Mouse (Mus musculus): ENCODE measurements around the gene Ajm1.

The Ajm1 gene

DNA sequence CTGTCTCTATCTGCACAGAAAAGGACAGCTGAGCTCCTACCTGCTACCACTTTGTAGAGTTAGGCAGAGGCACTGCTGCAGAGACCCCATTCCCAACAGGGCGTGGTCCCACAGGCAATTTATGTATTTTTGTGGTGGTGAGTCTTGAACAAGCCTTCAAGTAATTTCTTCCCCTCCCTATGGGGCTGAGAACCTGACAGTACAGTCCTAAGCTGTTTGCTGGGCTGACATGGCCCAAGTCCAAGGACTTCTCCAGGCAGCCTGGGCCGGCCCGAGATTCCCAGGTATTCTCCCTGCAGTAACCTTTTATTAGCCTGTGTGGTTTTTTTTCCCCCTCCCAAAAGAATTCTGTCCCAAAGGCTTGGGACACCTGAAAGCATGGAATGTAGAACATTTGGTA lies 2.6 kb upstream of the Ajm1 start:
- DNase-seq (ENCODE audit: low read depth, low spot score), result no peak

DNA sequence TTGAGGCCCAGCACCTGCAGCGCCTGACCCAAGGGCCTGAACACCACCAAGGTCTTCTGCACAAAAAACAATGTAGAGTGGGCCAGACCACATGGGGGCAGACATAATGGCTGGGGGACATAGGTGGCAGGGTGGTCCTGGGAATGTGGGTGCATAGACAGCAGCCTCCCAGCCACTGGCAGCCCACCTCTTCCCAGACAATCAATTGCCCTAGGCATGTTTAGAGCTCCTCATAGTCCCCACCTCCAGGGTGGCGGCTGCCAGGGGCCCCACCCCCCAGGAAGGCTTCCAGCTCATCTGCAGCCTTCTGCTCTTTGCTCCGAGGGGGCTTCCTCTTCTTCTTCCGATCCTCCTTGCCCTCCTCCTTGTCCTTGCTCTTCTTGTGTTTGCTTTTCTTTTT lies 2.0 kb upstream of the Ajm1 start:
- DNase-seq (ENCODE audit: low read depth, low spot score), result no peak

DNA sequence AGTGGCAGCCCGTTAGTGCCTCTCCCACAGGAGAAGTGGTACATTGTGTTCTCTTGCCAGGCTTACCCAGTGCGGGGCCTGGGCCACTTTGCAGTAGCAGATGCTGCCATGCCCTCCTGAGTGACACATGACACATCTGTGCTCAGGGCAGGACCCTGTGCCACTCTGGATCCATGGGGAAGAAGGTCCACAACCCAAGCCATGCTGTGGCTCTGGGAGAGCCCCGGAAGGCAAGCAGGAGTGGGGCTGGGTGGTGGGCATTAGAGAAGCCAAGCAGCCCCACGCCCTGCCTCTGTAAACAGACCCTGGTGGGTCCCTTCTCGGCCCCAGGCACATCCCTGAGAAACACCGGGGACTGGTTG lies 1.5 kb upstream of the Ajm1 start:
- DNase-seq (ENCODE audit: low read depth, low spot score), result no peak

DNA sequence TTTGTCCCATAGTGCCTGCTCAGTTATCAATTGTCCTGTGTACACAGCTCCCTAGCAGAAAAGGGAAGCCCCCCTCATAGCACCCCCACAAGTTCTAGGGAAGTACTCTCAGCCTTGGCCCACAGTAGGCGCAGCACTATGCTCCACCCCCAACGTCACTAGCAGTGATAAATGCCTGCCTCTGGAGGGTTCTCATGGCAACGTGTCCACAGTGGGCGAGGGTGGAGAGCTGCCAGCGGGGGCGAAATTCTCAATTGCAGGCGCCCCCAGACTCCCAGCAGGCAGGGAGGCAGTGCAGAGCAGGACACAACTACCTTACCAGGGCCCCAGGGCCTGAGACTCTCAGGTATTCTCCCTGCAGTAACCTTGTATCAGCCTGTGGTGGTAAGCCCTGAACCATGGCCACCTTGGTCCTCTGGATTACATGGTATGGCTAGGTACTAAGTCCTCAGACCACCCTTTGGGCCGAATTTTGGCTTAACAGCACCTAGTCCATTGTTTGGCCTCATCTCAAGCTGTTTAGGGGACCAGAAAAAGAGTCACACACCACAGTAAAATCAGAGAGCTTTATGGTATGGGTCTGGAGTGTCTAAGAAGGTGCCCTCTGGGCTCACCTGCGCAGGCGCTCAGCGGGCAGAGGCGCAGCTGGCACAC lies 1.0 kb upstream of the Ajm1 start:
- DNase-seq (ENCODE audit: low read depth, low spot score), result no peak

DNA sequence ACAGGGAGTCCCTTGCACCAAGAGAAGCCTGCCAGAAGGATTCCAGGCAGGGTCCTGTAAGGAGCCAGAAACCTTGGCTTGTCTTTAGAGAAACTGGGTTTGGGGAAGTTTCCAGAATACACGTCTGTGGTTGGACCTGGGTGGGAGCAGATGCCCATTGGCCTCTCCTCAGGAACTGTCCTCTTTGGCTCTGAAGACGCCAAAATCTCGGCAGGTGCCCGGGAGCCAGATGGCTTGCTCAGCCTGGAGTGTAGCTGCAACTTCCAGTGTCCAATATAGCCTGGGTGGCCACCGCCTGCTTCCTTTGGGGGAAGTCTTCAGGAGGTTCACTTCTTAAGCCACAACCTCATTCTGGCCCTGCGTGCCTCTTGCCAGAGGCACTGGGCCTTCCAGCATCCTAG lies 344 bp upstream of the Ajm1 start:
- DNase-seq (ENCODE audit: low read depth, low spot score), result no peak

DNA sequence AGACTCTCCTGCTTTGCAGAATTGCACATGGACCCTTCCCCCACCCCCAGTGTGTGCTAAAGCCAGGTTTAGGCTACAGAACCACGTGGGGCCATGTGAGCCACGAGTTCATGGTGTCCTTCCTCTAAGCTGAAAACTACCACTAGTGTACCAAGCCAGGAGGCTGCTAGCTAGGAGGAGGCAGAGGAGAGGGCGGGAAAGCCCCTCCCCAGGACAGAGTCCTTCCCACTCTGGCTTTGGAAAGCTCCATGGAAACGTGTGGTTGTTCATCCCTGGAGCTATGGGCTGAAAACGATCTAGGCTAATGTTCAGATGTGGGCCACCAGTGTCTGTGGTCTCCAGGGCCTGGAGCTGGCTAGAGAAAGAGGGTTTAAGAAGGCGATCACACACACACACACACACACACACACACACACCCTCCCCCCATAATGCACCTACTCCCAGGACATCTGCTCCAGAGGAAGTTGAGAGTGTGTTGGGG lies 896 bp downstream of the Ajm1 start:
- no peak for DNase-seq (ENCODE audit: low read depth, low spot score)

DNA sequence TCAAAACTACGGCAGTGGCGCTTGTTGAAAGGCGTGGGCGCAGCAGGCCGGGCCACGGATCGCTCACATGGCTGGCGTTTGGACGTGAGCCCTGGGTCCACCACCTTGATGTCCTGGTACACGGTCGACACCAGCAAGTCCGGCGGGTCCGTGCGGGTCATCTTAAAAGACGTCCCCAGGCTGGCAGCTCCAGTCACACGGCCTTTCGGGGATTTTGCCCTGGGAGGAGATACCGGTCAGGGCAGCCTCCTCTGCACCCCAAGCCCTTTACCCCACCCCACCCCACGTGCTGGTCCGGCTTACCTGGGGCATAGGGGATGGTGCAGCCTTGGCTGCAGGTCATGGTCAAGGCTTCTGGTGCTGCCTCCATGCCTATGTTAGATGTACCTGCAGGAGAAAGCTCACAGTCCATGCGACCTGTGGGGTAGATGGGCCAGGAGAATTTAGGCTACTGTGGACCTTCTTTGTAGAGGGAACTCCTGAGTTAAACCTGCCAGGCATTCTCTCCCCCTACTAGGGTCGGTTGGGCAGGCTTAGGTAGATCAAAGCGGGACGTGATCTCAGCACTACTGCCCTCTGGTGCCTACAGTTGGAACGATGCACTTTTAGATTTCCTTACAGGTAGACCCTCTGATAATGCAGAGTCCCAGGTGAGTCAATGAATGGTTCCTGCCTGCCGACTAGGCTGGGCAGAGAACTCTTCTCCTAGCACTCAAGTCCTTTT lies 1.7 kb downstream of the Ajm1 start:
- DNase-seq (ENCODE audit: low read depth, low spot score), result no peak

DNA sequence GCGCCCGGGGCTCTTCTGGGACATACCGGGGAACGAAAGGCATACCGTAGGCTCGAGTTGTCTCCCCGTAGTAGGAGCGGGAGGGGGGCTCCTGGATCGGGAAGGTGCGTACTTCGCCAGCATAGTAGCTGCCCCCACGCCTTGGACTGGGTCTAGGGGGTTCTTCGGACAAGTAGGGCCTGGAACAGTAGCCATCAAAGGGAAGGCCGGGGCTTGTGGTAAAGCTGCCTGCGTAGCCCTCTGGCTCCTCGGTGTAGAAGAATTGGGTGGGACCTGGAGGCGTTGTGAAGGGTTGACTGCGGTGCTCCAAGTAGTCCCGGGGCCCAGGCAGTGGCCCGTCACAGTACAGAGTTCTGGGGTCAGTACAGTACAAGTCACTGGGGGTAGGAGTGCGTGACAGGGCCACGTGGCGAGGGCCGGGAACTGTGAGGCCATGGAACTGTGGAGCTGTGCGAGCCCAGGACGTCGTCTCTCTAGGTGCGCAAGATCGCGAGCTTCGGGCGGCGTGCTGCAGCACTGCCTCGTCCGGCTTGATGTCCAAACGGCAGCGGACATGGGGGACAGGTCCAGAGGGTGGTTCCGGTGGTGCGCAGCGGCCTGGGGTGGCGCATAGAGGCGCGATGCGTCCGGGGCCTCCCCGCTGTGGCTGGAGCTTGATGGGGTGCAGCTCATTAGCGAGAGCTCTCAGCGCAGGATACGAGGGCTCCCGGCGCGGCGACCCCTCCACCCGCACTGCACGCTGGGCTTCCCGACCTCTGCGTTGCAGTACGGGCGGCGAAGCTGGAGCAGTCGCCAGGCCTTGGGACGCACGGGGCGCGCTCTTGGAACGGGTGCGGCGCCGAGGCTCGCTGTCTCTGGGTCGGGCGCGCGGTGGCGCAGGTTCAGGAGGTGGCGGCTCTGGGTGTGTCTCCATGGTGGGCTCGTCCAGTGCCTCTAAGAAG lies 2.5 kb downstream of the Ajm1 start:
- no peak for DNase-seq (ENCODE audit: low read depth, low spot score)

DNA sequence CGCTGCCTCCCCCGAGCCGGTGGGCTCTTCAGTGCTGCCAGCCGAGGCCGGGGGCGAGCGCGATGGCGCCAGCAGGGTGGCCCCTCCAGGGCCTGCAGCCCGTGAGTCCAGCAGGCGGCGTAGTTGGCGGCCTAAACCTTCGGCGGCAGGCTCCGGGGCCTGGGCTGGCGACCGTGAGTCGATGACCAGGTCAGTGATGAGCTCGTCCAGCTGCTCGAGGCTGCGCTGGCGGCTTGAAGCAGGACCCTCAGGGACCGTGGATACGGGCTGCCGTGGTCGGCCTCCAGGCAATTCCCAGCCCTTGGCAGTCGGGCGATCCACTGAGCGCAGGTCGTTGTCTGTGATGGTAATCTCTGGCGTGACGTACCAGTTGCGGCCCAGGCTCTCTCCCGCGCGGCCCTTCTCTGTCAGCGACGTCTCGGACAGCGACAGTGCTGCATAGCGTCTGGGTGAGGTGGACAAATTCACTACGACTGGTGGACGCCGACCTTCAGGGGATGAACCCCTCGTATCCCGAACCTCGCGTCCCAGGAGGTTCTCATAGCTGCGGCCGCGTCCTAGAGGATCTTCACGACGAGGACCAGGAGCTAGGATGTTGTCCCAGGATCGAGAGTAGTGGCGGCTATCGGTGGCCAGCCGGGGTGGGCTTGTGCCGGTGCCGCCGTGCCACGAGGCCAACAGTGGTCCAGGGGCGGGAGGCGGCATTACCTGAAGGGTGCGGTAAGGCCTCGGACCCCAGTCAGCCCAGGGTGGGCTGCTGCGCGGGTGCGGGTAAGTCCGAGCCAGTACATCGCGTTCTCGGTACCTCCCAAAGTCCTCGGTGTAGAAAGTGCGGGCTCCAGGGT lies 3.4 kb downstream of the Ajm1 start:
- DNase-seq (ENCODE audit: low read depth, low spot score), result no peak

DNA sequence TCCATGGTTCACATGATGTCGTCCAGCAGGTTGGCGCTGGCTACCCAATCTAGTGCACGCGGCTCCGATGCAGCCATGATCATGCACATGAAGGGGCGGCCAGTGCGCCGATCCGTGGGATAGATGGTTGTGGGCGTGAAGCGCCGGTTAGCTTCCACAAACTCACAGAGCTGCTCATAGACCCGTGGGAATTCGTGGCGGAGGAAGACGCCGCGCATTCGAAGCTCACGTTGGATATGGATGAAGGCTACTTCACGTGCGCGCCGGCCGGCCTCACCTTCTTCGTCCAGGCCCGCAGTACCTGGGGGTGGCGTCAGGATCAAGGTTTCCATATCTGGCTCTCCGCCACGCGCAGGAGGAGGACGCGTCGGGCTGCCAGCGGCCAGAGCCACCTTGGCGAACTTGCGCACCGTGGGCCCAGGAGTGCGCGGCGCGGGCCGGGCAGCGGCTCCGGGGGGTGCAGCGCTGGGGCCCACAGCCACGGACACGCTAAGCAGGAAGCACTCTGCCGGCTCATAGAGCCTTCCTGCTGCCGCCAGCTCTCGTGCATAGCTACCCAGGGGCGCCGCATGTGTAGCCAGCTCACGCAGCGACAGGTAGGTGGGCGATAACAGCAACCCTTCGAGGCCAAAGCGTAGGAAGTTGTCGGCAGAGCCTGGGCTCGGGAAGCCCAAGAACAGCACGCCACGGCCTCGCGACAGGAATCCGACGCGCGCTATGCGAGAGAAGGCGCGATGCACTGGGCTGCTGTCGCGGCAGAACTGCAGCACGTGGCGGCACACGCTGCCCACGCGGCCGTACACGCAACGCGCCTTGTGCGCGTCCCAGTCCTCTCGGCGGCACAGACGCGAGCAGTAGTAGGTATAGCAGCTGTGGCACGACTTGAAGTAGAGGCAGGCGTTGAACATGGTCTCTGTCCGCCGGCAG lies 4.3 kb downstream of the Ajm1 start:
- no peak for DNase-seq (ENCODE audit: low read depth, low spot score)

DNA sequence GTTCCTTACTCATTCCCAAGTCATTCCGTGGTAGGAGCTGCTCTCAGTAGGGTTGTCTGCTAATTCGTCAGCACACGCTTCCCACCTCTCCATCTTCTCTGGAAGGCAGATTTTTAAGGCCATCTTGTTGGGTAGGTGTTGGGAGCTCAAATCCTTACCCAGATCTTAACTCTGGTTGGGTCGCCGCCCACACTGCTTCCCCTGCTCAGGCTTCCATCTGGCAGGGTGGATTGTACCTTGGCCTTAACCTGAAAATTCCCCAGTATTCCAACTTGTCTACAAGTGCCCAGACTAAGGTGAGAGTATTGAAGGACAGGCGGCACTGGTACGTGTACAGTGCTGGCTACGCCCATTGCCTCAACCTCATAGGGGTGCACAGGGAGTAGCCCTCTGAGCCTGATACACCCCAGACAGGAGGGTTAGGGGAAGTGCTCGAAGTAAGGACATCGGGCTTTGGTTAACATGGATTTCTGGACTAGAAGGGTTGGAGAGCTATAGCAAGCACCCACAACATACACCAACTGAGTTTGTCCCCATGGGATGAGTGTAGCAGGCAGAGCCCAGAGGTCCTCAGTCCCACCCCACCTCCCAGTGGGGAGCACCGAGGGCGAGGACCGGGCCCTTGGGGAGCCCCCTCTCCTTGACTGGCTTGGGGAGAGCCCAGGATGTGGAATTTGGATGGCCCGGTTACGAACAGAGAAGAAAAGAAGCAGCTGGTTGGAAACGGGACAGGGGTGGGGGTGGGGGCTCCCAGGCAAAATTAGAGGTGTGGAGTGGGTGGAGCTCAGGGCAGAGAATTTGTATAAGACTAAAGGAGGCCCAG lies 5.3 kb downstream of the Ajm1 start:
- DNase-seq (ENCODE audit: low read depth, low spot score), result no peak

DNA sequence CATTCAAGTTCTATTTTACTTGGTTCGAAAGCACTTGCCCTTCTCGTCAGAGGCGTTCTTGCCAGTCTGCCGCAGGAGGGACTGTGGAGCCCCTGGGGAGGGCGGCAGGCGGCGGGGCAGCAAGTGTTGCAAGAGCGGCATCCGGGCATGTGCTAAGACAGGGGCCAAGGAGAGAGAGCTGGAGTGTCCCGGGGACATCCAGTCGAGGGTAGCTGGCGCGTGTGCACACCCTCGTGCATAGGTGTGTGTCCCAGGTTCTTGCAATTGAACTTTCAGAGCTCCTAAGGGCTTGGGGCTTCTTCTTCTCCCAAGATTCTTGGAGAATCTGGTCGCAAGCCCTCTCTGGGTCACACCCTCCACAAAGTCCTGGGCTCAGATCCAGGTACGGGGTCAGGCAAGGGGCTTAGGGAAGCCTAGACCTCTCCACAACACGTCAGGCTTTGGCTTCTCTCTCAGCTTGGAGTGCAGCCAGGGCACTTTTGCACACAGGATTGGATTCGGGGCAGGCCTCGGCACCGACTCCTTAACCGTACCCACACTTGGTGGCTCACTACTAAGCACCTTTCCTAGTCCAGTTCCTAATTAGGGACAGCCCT lies 6.0 kb downstream of the Ajm1 start:
- no peak for DNase-seq (ENCODE audit: low read depth, low spot score)

DNA sequence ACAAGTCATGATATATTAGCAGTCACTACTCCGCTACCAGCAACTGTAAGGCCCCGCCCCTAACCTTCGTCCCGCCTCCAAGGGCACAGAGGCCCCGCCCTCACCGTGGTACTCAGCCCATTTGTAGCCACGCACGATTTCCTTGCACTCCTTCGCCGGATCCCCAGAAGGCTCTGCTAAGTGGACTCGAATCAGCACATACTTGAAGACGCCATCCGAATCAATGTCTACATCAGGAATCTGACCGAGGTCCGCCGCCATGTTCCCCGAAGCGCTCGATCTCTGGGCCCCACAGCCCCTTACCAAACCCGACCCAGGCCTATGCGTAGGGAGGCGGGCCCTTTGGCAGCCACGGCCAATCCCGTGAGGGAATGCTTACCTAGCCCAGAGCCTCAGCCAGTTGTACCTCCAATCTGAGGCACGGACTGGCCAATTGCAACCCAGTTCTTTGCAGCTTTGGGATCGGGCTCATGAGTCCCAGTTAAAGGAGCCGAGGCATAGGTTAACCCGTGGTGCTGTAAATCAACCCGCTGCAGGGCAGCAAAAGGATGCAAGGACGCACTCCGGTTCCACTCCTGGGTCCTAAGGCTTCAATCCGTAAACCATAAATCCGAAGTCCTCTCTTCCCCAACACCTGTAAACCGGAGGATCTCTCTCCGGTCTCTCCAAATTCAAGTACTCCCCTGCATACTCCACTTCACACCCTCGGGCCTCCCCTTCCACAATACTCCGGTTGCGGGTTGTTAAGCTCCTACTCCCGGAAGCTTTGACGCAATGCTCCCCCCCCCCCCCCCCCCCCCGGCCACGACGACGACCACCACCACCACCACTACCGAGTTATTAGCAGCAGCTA lies 6.8 kb downstream of the Ajm1 start, which contains the start of the genes Mamdc4 and Phpt1:
Gene Mamdc4, minus strand, starts transcription at position 267 of the 853 bp plus-strand sequence.
Gene Phpt1, minus strand, starts transcription at position 646 of the 853 bp plus-strand sequence.
- DNase-seq (ENCODE audit: low read depth, low spot score), result peak; percentile 84

DNA sequence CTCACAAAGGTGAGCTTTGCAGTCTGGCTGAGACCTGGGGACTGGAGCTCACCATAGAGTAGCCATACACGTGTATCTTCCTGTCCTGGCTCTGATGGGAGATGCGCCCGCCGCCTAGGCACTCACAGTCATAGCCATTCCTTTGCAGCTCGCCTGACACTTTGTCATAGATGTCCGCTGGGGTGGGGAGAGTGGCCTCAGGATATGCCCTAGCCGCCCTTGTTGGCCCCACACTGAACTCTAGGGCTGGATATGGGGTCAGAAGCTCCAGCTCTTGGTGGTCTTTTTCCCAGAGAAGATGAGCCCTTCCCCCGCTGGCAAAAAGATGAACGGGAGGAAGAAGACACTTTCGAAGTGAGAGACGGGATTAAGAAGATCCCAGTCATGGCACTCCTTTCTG lies 7.4 kb downstream of the Ajm1 start:
- no peak for DNase-seq (ENCODE audit: low read depth, low spot score)

DNA sequence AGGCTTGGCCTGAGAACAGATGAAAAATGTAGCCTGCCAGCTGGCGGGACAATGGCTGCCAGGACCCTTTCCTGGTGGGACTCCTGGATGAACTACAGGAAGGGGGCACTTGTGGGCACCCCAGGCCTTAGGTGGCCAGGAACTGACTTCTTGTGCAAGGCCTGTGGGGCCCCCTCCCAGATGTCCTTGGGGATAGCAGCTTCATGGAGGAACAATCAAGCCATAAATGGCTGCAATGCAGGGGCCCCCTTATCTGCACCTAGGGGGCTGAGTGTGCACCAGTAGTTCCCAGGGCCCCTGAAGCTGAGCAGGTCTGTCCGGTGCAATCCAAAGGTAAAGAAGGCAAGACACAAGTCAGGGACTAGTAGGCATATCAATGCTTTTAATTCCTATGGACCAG lies 8.5 kb downstream of the Ajm1 start:
- no peak for DNase-seq (ENCODE audit: low read depth, low spot score)

DNA sequence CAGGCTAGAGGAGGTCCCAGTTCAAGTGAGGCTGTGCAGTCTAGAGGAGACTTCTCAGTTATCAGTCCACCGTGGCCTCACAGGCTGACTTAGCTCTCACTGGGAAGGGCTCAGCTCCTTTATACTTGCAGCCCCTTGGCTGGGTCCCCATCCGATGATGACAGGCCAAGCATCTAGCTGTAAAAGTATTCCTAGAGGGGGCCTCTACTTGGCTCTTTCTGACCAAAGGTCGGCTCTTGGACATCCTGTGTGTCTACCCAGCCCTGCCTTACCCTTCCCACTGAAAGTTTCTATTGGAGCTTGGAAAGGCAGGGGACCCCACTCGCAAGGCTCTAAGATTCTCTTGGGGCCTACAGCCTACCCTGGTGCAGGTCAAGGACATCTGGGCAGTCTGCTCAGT lies 10.3 kb downstream of the Ajm1 start:
- DNase-seq (ENCODE audit: low read depth, low spot score), result no peak

DNA sequence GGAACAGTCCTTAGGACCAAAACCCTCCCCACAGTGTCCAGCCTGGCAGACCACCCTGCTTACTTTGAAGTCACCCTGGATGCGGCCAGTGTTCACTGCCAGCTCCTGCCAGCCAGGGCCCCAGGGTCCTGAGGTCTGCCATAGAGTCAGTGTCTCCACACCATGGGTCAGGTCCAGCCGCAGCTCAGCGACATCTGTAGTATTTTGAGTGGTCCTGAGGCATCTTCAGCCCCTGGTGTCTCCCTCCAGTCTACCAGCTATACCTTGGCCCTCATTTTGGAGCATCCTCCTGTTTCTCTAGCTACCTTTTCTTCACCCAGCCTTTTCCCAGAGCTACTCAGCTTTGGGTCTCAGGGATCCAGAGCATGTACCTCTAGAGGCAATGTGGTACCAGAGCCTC lies 12.2 kb downstream of the Ajm1 start:
- no peak for DNase-seq (ENCODE audit: low read depth, low spot score)

DNA sequence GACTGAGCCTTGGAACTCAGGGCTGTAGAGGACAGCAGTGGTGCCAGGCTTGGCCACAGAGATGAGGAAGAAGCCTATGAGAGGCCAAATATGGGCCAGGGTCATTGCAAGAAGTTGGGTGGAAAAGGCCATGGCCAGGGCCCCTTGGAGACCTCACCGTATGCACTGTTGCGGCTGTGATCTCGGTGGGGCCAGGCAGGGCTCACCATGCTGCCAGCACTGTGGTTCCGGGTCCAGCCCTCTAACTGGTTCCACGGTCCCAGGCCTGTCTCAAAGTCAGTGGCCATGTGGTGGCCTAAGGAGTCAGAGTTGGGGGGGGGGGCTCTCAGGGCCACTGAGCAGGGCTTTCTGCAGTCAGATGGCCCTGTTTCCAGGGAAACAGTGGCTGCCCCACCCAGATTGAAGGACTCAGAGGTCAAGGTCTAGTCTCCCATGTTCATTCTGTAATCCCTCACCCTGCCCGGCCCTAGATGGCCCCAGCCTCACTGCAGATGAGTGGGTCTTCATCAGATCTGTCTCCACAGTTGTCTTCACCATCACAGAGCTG lies 13.0 kb downstream of the Ajm1 start:
- DNase-seq (ENCODE audit: low read depth, low spot score), result no peak
